Mouse (Mus musculus): ENCODE data around the gene Snca.

The Snca gene

DNA sequence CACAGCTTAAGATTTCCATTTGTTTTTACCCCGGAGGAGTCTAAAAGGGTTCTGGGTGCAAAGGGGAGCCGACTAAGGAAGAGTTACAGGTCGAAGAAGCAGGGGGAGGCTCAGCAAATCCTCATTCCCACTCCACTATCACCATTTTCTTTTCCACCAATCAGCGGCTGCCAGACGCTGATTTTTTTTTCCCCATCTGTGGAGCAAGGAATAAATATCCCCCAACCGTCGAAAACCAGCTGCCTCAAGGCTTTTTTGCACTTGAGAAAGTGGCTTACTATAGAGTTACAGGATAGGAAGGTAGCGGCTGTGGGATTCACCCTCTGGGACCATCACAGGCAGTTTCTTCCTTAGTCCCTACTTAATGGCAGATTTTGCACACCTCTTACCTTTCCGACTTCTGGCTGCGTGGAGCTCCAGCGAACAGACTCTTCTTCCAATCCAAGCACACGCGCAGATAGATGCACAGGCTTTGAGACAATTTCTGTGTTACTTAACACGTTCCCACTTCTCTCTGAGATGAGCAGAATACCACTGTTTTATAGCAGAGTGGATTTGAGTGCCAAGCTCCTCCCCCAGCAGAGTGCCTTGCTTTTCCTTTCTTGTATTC is at the start of gene Snca:
TSS of gene Snca (minus strand) at position 574 of the 610 bp plus-strand sequence.
- DNase-seq (ENCODE audit: low read depth, low spot score), result no peak

DNA sequence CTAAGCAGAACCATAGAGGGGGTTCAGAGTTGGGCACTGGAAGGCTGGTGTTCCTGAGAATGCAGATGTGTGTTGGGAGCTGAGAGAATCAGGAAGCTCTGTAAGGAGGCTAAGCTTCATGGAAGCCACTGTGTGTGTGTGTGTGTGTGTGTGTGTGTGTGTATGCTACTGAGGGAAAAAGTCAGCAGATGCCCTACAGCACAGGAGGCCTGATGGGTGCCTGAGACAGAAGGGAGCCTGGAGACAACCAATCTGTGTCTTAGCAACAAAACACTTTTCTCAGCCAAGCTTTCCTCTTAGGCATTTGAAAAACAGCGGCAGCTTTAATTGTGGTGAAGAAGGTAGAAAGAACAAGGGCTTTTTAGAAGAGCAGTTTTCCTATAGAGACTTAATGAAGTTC is 40.5 kb upstream of the Snca start:
- DNase-seq (ENCODE audit: low read depth, low spot score), result no peak

DNA sequence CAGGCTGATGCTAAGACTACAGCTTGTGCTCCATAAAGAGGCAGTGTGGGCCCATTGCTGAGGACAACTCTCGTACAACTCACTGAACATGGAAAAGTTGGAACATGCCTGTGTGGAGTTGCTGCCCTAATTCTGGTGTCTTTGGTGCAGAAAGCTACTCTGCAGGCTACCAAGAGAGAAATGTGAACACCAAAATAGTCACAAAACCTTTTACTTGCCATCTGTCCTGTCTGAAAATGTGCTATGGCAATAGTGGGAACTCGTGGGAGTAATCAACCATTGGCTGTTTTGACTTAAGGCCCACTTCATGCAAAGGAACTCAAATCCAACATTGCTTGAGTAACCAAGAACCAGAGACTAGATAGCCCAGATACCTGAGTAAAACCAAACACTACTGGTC is 26.9 kb upstream of the Snca start:
- DNase-seq (ENCODE audit: low read depth, low spot score), result no peak

DNA sequence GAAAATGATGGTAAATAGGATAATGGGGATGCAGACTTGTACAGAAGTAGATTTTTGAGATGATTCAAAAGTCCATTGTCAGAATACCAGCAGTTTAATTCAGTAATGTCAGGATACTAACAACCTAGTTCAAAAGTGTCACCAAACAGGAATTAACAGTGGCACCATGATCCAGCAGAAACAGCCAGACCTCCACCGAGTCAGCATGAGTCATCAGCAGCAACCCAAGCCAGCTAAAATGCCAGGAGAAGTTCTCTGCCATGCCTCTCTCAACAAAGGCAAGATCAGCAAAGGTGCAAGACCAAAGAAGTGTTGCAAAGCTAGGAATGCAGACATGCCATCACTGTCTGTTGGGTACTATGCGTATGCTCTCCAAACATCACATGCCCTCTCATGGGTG is 22.0 kb upstream of the Snca start:
- DNase-seq (ENCODE audit: low read depth, low spot score), result no peak

- no peak for DNase-seq (ENCODE audit: low read depth, low spot score)
Measured at GRCm38 (mm10) chr6:60828429-60829264, 1.0 kb downstream of the Snca start.

DNA sequence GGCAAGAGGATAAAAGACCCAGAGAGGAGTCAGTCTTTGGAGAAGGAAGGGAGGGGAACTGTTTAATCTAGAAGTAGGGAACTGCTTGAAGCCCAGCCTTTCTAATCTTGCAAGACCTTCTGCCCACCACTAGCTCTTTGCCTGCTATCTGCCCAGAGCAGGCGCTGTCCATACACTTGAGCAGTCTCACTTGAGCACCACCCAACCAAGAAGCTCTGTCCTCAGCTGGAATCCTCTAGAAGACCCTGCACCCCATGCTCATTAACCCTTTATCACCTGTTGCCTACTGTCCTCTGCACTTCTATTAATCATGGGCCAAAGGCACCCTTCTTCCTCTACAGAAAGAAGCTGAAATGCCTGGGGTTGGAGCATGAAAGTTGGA is 1.6 kb downstream of the Snca start:
- DNase-seq (ENCODE audit: low read depth, low spot score), result no peak

GRCm38 (mm10) chr6:60827290-60827689 is 2.4 kb downstream of the Snca start:
- DNase-seq (ENCODE audit: low read depth, low spot score), result no peak

DNA sequence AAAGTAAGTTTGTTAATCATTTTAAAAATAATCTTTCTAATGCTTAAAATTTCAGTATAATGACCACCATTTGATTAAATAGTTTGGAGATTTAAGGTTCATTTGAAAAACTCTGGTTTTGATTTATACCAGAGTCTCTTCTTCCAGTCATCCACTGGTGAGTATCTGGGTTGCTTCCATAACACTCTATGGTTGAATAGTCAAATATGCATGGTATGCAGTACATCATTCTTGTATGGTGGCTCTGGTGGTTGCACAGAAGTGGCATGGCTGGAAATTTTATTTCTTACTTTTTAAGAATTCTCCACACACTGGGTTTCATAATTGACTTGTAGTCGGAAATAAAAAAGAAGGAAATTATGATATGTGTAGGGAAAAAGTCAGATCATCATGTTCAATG is 10.4 kb downstream of the Snca start:
- no peak for DNase-seq (ENCODE audit: low read depth, low spot score)

- DNase-seq (ENCODE audit: low read depth, low spot score), result no peak
Measured at GRCm38 (mm10) chr6:60813516-60813915, 16.1 kb downstream of the Snca start.

GRCm38 (mm10) chr6:60798266-60798665 is 31.4 kb downstream of the Snca start:
- no peak for DNase-seq (ENCODE audit: low read depth, low spot score)

DNA sequence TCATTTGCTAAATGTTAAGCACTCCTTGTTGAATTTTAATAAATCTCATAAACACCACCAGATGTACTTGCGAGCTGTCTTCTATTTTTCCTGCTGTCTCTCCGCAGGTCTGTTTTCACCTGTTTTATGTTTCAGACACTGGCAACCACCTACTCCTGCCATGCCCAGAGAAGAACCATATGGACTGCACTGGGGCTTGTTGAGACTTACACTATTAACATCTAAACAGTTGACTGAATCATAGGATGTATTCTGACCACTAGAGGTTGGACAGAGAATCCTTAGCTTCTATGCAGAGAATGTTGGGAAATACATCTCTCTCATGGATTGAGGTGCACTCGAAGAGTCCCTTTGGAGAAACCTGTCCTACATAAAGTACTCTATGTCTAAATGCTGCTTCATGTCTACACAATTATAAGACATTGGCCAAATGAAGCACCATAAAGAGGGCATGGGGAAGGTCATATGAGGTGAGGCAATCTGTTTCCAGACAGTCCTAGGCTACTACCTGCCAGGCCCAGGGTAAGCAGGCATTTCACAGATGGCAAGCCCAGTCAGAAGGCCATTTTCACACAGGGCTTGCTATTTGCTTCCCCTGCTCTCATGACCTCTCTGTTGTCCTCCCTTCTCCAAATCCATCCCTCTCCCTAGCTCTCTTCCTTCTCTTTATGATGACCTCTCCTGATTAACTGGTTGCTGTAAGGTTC is 35.8 kb downstream of the Snca start:
- DNase-seq (ENCODE audit: low read depth, low spot score), result no peak

DNA sequence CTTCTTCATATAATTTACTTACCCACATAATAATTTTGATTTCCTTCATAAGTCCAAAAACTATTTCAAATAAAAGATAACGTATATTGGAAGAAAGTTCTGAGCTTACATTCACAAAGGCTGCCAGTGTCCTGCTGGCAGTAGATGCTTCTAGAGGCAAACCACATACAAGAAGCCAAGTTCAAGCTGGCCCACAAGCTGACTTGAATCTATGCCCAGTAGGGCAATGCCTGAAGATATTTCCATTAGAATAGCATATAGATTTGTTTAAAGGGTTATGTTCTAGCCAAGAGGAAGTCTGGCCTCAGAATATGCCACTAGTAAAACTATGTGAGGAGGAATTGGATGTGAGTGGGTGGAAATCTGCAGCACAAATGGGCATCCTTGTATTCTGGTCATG is 42.7 kb downstream of the Snca start:
- DNase-seq (ENCODE audit: low read depth, low spot score), result no peak

DNA sequence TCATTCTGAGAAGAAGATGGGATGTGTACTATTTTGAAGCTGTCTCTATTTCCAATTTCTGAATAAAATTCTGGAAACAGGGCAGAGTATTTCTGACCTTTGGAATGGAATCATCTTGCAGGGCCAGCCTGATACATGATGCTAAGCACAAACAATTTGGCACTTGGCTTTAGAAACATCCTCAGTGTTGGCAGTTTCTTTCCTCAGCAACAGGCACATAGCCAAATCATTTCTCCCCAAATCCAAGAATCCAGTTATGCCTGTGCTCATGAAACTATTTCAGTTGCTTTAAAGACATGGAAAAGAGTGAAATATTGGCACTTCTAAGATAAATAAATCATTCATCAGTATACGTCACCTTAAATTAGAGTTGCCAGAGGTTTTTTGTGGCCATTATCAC is 57.8 kb downstream of the Snca start:
- DNase-seq (ENCODE audit: low read depth, low spot score), result no peak

DNA sequence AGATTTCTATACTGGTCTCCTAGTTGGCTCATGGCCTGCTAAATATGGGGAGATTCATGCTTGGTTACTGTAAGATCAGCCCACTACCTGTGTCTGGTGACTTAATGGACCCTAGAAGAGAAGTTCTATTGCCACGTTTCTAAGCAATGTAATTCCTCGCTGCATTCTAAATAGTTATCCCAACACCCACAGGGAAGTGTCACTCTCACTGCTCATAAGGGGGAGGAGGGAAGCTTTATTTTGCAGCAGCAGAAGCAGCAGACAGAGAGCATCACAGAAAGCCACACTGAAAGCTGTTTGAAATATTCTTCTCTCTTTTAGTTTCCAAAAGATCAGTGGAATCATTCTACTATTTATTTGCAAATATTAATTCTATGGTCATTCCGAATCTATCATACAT is 64.0 kb downstream of the Snca start:
- no peak for DNase-seq (ENCODE audit: low read depth, low spot score)

- no peak for DNase-seq (ENCODE audit: low read depth, low spot score)
Measured at GRCm38 (mm10) chr6:60762864-60763263, 66.8 kb downstream of the Snca start.

DNA sequence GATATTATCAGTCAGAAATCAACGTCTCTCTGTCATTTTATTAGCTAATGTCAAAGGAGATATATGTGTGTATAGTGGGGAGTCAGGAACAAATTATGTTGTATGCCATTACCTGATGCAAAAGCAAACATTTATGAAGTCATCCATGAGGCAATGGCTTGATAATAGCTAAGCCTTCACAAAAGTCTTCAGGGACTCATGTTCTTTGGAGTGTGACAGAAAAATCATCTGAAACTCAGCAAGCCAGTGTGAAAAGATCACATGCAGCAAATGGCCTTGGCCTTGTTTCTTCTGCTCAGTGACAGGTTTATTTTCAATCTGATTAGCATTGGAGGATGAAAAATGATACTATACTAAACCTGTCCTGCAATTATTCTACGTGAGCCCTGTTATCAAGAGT is 67.9 kb downstream of the Snca start:
- no peak for DNase-seq (ENCODE audit: low read depth, low spot score)

DNA sequence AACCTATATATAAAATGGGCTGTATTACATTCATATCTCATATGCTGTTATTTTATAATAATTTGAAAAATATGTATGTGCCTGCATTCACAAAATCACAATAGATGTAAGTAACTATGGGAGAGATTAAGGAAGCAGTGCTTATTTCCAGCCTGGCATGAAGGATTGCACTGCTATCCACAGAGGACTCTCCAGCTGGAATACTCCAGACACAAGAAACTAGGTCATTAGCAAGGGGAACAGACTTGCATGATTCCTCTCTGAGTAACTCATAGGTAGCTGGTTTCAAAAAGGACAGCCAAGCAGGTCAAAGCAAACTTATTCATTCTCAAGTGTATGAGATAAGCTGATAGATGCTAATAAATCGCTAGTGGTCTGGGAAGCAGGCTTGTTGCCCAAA is 74.7 kb downstream of the Snca start:
- no peak for DNase-seq (ENCODE audit: low read depth, low spot score)

GRCm38 (mm10) chr6:60745965-60746364 is 83.7 kb downstream of the Snca start:
- no peak for DNase-seq (ENCODE audit: low read depth, low spot score)

DNA sequence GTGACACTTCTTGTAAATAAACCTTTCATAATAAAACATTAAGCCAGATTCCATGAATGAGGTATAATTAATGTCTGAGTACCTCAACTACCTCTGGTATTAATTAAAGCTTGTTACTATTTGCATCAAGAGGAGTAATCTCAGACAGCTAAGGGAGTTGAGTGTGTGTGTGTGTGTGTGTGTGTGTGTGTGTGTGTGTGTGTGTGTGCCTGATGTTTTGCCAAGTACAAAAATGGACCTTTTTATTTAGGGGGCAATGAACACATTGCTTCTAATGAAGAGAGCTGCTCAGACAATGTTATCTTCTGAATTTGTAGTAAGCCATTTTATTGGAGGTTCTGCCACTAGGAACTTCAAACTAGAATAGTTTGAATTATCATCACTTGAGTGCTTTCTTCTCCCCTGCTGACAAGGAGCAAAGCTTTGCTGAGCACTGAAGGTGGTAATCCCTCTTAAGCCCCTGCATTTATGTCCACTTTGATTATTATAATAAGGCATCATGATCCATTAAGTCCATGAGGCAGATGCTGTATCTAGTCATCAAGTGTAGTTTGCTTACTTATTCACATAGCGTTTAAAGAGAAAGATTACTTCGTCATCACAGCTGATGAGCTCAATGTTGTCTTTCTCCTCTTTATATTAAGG is 88.1 kb downstream of the Snca start:
- no peak for DNase-seq (ENCODE audit: low read depth, low spot score)

DNA sequence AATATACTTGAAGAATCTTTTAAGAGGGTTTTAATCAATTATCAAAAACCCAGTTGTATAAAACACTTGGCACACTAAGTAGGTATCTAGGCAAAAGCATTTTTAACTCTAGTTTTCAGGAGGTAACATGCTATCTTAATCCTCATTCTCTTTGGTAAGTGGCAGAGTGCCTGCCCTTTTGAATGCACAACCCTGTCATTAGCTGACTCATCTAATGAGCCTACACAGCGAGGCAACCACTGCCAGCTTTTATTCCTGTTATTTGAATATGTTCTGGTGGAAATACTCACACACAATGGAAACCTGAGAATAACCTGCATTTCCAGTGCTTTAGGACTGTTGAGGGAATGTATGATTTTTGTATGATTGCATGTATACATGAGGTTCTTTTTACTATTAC is 89.9 kb downstream of the Snca start:
- DNase-seq (ENCODE audit: low read depth, low spot score), result no peak

DNA sequence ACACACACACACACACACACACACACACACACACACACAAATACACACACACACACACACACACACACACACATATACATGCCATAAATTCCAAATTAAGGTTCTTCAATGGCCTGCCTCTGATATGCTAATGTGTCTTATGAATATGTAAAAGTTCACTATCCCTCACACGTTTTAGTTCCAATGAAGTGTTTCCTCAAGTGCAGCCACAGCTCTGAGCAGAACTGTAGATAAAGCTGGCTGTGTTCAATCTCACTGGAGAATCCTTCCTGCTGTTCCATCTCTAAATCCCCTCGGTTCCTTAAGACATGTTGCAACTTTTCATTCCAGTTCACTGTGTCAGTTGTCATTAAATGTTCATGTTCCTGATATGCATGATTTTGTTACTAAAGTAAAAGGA is 98.5 kb downstream of the Snca start:
- DNase-seq (ENCODE audit: low read depth, low spot score), result no peak

- no peak for DNase-seq (ENCODE audit: low read depth, low spot score)
Measured at GRCm38 (mm10) chr6:60724110-60724829, 105.4 kb downstream of the Snca start.

Data from CD4-positive helper T cell, adult 2 months (primary cell).